Mouse (Mus musculus) intestine, postnatal 0 days (tissue): ENCODE measurements around the gene Gm20716. TPM values are rescaled to one million over a fixed set of nuclear protein-coding genes. Genes with fewer than 3 reads are reported as not detected.

Source experiments
- ATAC-seq: fragments of 200-750 bp; cut with Nextera tagmentation; 2 replicates; pipeline ENCODE4 v1.8.0; 2017; ENCODE audit warnings: mild to moderate bottlenecking, moderate TSS enrichment, moderate library complexity
- H3K27ac ChIP-seq: fragments of 300-500 bp; sonication (generic); 2 replicates; pipeline ENCODE4 v1.5.1; 2014; ENCODE audit warnings: mild to moderate bottlenecking, low read depth, low read length, moderate library complexity
- H3K27me3 ChIP-seq: fragments of 300-500 bp; sonication (generic); replicated peaks from 2 replicates; pipeline ENCODE4 v1.6.1; 2014; ENCODE audit warnings: low read length, mixed read lengths; ENCODE audit not compliant: control insufficient read depth, insufficient read depth
- H3K36me3 ChIP-seq: fragments of 300-500 bp; sonication (generic); 2 replicates; pipeline ENCODE4 v1.6.1; 2014; ENCODE audit warnings: mild to moderate bottlenecking, moderate library complexity; ENCODE audit not compliant: control insufficient read depth, insufficient read depth
- H3K4me1 ChIP-seq: fragments of 300-500 bp; sonication (generic); replicated peaks from 2 replicates; pipeline ENCODE4 v1.6.1; 2014; ENCODE audit warnings: antibody characterized with exemption, low read length, mixed read lengths; ENCODE audit not compliant: control insufficient read depth, insufficient read depth
- H3K4me2 ChIP-seq: fragments of 300-500 bp; sonication (generic); replicated peaks from 2 replicates; pipeline ENCODE4 v1.6.1; 2014; ENCODE audit warnings: low read depth, mild to moderate bottlenecking, moderate library complexity
- H3K4me3 ChIP-seq: fragments of 300-500 bp; sonication (generic); 2 replicates; pipeline ENCODE4 v1.5.1; 2014; ENCODE audit warnings: low read depth, low read length
- H3K9ac ChIP-seq: fragments of 300-500 bp; sonication (generic); 2 replicates; pipeline ENCODE4 v1.6.1; 2014; ENCODE audit warnings: mild to moderate bottlenecking, low read depth, low read length
- H3K9me3 ChIP-seq: fragments of 300-500 bp; sonication (generic); 2 replicates; pipeline ENCODE4 v1.6.1; 2016; ENCODE audit warnings: mixed run types; ENCODE audit not compliant: control insufficient read depth
- CTCF ChIP-seq: sonication (generic); IDR thresholded peaks from 2 replicates; pipeline ENCODE4 v1.5.1; 2016; ENCODE audit warnings: low read depth, mild to moderate bottlenecking, control low read depth, antibody characterized with exemption, moderate library complexity
- WGBS: fragments of 180-500 bp; shearing (Covaris S2); extraction: QIAGEN DNeasy Blood & Tissue Kit; methylation state at CpG from one replicate; pipeline ENCODE4 v1.1.7; 2014; 5-methylcytosine and 5-hydroxymethylcytosine counted together
- polyA plus RNA-seq: library from polyadenylated mRNA; unstranded; fragments of >200 nt; fragmentation: Nextera tagmentation; extraction: Ambion mirVana; gene quantifications from 2 replicates; pipeline ENCODE4 v1.2.1, GENCODE M21; 2015

The Gm20716 gene
- polyA plus RNA-seq, 1 experiment from 2014 or later = 4.8 TPM

GRCm38 (mm10) chr2:168231471-168231829 is 1.3 kb upstream of the Gm20716 start:
- ATAC-seq = no peak
- H3K9me3 ChIP-seq = no peaks in the 10 kb centered on the region
- no peaks in the 10 kb centered on the region for H3K27me3 ChIP-seq
- H3K27ac ChIP-seq = 0 out of 2 replicates have a peak overlapping the region, but pooled peaks have one; percentile 80
- 49% methylated on average over 33 of the region's 33 CpGs for WGBS
- no peak for TF ChIP-seq CTCF
- H3K36me3 ChIP-seq = peaks cover 13% of the 10 kb centered on the region
- peak overlapping the region; percentile 98 for H3K4me3 ChIP-seq
- H3K4me2 ChIP-seq = peak overlapping the region; percentile 98
- peak overlapping the region; percentile 93 for H3K9ac ChIP-seq
- peaks cover 20% of the 10 kb centered on the region; the same call in 1 of the 2 replicates for H3K4me1 ChIP-seq

GRCm38 (mm10) chr2:168230773-168231470 is 758 bp upstream of the Gm20716 start:
- Histone ChIP-seq H3K4me3 (peak overlapping the region; percentile 98), H3K27me3 (no peaks in the 10 kb centered on the region), H3K4me2 (peak overlapping the region; percentile 98), H3K36me3 (peaks cover 17% of the 10 kb centered on the region), H3K9me3 (no peaks in the 10 kb centered on the region), H3K4me1 (peaks cover 20% of the 10 kb centered on the region; the same call in 1 of the 2 replicates), H3K9ac (peak overlapping the region; percentile 93), H3K27ac (peak overlapping the region; percentile 80)
- TF ChIP-seq CTCF = peak; percentile 10; the same call in 1 of the 2 replicates
- WGBS = 2% methylated on average over 98 of the region's 105 CpGs
- peak; percentile 55 for ATAC-seq

- Histone ChIP-seq H3K4me3 (peak overlapping the region; percentile 98), H3K27ac (peak overlapping the region; percentile 80), H3K9ac (peak overlapping the region; percentile 93), H3K36me3 (peaks cover 31% of the 10 kb centered on the region), H3K4me1 (peaks cover 20% of the 10 kb centered on the region; the same call in 1 of the 2 replicates), H3K9me3 (no peaks in the 10 kb centered on the region), H3K27me3 (no peaks in the 10 kb centered on the region), H3K4me2 (peak overlapping the region; percentile 98)
- 15% methylated on average over 41 of the region's 41 CpGs for WGBS
- peak; percentile 20 for ATAC-seq
- no peak for TF ChIP-seq CTCF
Measured at GRCm38 (mm10) chr2:168229116-168230025, 793 bp downstream of the Gm20716 start.

- Histone ChIP-seq H3K4me3 (no peak overlapping the region), H3K9ac (no peak overlapping the region), H3K36me3 (peaks cover 71% of the 10 kb centered on the region), H3K27ac (no peak overlapping the region), H3K4me1 (peaks cover 2% of the 10 kb centered on the region; the same call in 1 of the 2 replicates), H3K9me3 (no peaks in the 10 kb centered on the region), H3K27me3 (no peaks in the 10 kb centered on the region), H3K4me2 (no peak overlapping the region)
- ATAC-seq = no peak
- WGBS = 91% methylated on average over 6 of the region's 6 CpGs
- TF ChIP-seq CTCF = no peak
Measured at GRCm38 (mm10) chr2:168223326-168223725, 6.8 kb downstream of the Gm20716 start.

- Histone ChIP-seq H3K4me2 (no peak overlapping the region), H3K4me1 (no peaks in the 10 kb centered on the region), H3K27me3 (no peaks in the 10 kb centered on the region), H3K9me3 (no peaks in the 10 kb centered on the region), H3K27ac (no peak overlapping the region), H3K4me3 (no peak overlapping the region), H3K36me3 (peaks cover 76% of the 10 kb centered on the region), H3K9ac (no peak overlapping the region)
- TF ChIP-seq CTCF = peak; percentile 55
- WGBS = 49% methylated on average over 5 of the region's 5 CpGs
- no peak for ATAC-seq
Measured at GRCm38 (mm10) chr2:168213788-168214397, 16.3 kb downstream of the Gm20716 start.

GRCm38 (mm10) chr2:168207883-168208282 is 22.3 kb downstream of the Gm20716 start:
- H3K36me3 ChIP-seq = peaks cover 35% of the 10 kb centered on the region
- 97% methylated on average over 3 of the region's 3 CpGs for WGBS
- TF ChIP-seq CTCF = no peak
- H3K27me3 ChIP-seq = no peaks in the 10 kb centered on the region
- H3K27ac ChIP-seq = peak overlapping the region; percentile 99
- no peak overlapping the region for H3K9ac ChIP-seq
- no peaks in the 10 kb centered on the region for H3K9me3 ChIP-seq
- H3K4me1 ChIP-seq = no peaks in the 10 kb centered on the region
- no peak for ATAC-seq
- H3K4me3 ChIP-seq = no peak overlapping the region
- H3K4me2 ChIP-seq = no peak overlapping the region
